Mouse (Mus musculus) intestine, embryonic 16.5 days (tissue): ENCODE results near the gene Grap. TPM values are rescaled to one million over a fixed set of nuclear protein-coding genes. Genes with fewer than 3 reads are reported as not detected.

Source experiments
- ATAC-seq: fragments of 200-750 bp; cut with Nextera tagmentation; 2 replicates; pipeline ENCODE4 v1.8.0; 2017; ENCODE audit warnings: moderate TSS enrichment, moderate library complexity
- H3K27ac ChIP-seq: fragments of 300-500 bp; sonication (generic); 2 replicates; pipeline ENCODE4 v1.5.1; 2014; ENCODE audit warnings: mild to moderate bottlenecking, low read length
- H3K27me3 ChIP-seq: fragments of 300-500 bp; sonication (generic); replicated peaks from 2 replicates; pipeline ENCODE4 v1.6.1; 2014; ENCODE audit warnings: low read length, control low read depth, mixed read lengths; ENCODE audit not compliant: control insufficient read depth, insufficient read depth
- H3K36me3 ChIP-seq: fragments of 300-500 bp; sonication (generic); 2 replicates; pipeline ENCODE4 v1.6.1; 2014; ENCODE audit warnings: low read length, control low read depth; ENCODE audit not compliant: control insufficient read depth, insufficient read depth
- H3K4me1 ChIP-seq: fragments of 300-500 bp; sonication (generic); 2 replicates; pipeline ENCODE4 v1.6.1; 2014; ENCODE audit warnings: low read length, control low read depth, mixed read lengths; ENCODE audit not compliant: control insufficient read depth, insufficient read depth
- H3K4me2 ChIP-seq: fragments of 300-500 bp; sonication (generic); 2 replicates; pipeline ENCODE4 v1.6.1; 2014; ENCODE audit warnings: low read depth, low read length, control low read depth
- H3K4me3 ChIP-seq: fragments of 300-500 bp; sonication (generic); 2 replicates; pipeline ENCODE4 v1.5.1; 2014; ENCODE audit warnings: mild to moderate bottlenecking, low read length
- H3K9ac ChIP-seq: fragments of 300-500 bp; sonication (generic); 2 replicates; pipeline ENCODE4 v1.6.1; 2014; ENCODE audit warnings: low read depth, low read length
- H3K9me3 ChIP-seq: fragments of 300-500 bp; sonication (generic); 2 replicates; pipeline ENCODE4 v1.6.1; 2016; ENCODE audit warnings: low read length, control low read depth; ENCODE audit not compliant: control insufficient read depth
- WGBS: fragments of 180-500 bp; shearing (Covaris S2); extraction: QIAGEN DNeasy Blood & Tissue Kit; methylation state at CpG from one replicate; pipeline ENCODE4 v1.1.7; 2014; 5-methylcytosine and 5-hydroxymethylcytosine counted together
- polyA plus RNA-seq: library from polyadenylated mRNA; unstranded; fragments of >200 nt; fragmentation: Nextera tagmentation; extraction: Ambion mirVana; gene quantifications from 2 replicates; pipeline ENCODE4 v1.2.1, GENCODE M21; 2015

The Grap gene
- polyA plus RNA-seq, 1 experiment from 2014 or later, result 8.6 TPM

- Histone ChIP-seq H3K4me1 (peaks cover 3% of the 10 kb centered on the region; the same call in 1 of the 2 replicates), H3K27me3 (no peaks in the 10 kb centered on the region), H3K27ac (no peak overlapping the region), H3K36me3 (no peaks in the 10 kb centered on the region), H3K9me3 (no peaks in the 10 kb centered on the region), H3K4me3 (no peak overlapping the region), H3K4me2 (no peak overlapping the region), H3K9ac (no peak overlapping the region)
- ATAC-seq, result no peak
- WGBS, result 86% methylated on average over 4 of the region's 4 CpGs
Measured at GRCm38 (mm10) chr11:61654786-61655311, 1.8 kb downstream of the Grap start.

DNA sequence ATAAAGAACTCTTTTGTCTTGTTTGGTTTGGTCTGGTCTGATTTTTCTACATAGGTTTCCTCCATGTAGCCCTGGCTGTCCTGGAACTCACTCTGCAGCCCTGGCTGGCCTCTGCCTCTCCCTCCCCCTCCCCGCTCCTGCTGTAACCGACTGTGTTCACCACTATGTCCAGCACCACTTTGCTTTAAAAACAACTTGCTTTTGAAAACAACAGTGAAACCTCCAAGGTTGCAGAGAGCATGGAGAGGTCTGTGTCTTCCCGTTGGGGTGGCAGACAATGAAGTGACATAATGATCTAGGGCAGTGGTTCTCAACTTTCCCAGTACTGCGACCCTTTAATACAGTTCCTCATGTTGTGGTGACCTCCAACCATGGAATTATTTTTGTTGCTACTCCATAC is 2.6 kb downstream of the Grap start:
- Histone ChIP-seq H3K4me3 (no peak overlapping the region), H3K9ac (no peak overlapping the region), H3K27me3 (no peaks in the 10 kb centered on the region), H3K36me3 (no peaks in the 10 kb centered on the region), H3K4me1 (peaks cover 3% of the 10 kb centered on the region; the same call in 1 of the 2 replicates), H3K27ac (no peak overlapping the region), H3K4me2 (no peak overlapping the region), H3K9me3 (no peaks in the 10 kb centered on the region)
- no peak for ATAC-seq
- 63% methylated on average over 4 of the region's 4 CpGs for WGBS

DNA sequence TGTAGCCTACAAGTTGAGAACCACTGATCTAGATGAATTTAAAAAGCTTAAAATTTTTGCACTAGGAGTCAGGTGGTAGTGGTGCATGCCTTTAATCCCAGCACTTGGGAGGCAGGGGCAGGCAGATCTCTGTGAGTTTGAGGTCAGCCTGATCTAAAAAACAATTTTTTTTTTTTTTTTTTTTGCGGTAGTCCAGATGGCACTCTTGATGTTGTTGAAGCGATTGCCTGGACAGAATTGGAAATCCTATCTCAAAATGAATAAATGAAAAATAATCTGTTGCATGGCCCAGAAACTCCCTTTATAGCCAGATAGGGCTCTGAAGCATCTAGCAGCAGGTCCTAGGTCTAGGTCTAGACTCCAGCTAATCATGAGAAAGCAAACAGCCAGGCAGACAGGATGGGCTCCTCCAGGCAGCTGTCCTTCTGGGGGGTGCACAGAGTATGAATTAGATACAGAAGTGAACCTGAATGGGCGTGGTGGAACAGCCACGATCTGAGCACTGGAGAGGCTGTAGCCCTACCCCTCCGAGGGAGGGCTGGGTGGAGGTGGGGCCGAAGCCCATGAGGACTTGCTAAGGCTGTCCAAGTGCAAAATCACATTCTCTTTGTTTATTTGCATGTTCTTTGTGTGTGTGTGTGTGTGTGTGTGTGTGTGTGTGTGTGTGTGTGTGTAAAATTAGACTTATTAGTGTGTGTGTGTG is 3.2 kb downstream of the Grap start:
- Histone ChIP-seq H3K36me3 (no peaks in the 10 kb centered on the region), H3K4me2 (no peak overlapping the region), H3K9ac (no peak overlapping the region), H3K9me3 (no peaks in the 10 kb centered on the region), H3K27me3 (no peaks in the 10 kb centered on the region), H3K27ac (no peak overlapping the region), H3K4me1 (0 out of 2 replicates have a peak, but pooled peaks cover 3% of the 10 kb centered on the region), H3K4me3 (no peak overlapping the region)
- ATAC-seq, result no peak
- 57% methylated on average over 6 of the region's 6 CpGs for WGBS

DNA sequence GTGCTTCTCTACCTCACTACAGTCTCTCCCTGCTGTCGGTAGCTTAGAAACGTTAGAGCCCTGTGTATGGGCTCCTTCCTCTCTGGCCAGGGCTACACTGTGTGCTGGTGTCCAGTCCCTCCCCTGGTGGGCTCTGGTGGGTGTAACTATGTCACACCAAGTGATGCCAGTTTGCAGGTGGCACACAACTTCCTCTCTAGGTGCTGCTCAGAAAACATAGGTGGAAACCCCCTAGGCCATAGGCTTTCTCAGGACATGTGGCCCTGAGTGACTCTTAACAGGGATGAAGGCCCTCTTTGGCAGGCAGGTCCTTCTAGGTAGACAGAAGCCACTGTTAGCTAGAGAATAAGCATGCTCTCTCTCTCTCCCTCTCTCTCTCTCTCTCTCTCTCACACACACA is 4.4 kb downstream of the Grap start:
- Histone ChIP-seq H3K27me3 (no peaks in the 10 kb centered on the region), H3K4me1 (0 out of 2 replicates have a peak, but pooled peaks cover 3% of the 10 kb centered on the region), H3K9ac (no peak overlapping the region), H3K9me3 (no peaks in the 10 kb centered on the region), H3K4me3 (no peak overlapping the region), H3K36me3 (no peaks in the 10 kb centered on the region), H3K4me2 (no peak overlapping the region), H3K27ac (no peak overlapping the region)
- WGBS, result 69% methylated on average over 2 of the region's 2 CpGs
- no peak for ATAC-seq

DNA sequence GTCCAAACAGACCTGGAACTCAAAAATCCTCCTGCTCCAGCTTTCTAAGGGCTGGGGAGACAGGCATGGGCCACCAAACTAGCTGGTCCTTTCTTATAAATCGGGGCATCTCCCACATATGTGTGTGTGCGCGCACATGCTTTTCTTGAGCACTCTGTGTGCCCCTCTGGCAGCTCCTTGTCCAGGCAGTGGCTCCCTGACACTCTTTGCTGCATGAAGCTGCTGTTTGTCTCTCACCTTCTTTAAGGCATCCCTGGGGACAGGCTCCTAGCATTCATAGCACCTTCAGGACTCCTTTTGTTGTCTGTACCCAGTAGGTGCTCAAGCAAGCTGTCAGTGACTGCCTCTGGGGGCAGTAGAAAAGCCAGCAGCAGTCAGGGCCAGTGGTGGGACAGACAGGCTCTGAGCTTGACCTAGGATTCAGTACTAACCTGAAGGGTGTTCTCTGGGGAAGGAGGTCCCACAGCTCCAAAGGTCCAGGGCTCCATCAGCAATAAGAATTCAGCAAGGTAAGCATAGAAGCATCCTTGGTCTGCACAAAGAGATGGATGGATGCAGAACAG is 5.4 kb downstream of the Grap start:
- H3K36me3 ChIP-seq, result no peaks in the 10 kb centered on the region
- no peaks in the 10 kb centered on the region for H3K9me3 ChIP-seq
- no peaks in the 10 kb centered on the region for H3K27me3 ChIP-seq
- H3K9ac ChIP-seq, result no peak overlapping the region
- H3K4me2 ChIP-seq, result no peak overlapping the region
- WGBS, result 87% methylated on average over 3 of the region's 3 CpGs
- ATAC-seq, result no peak
- H3K4me1 ChIP-seq, result 0 out of 2 replicates have a peak, but pooled peaks cover 3% of the 10 kb centered on the region
- H3K4me3 ChIP-seq, result no peak overlapping the region
- H3K27ac ChIP-seq, result no peak overlapping the region

GRCm38 (mm10) chr11:61659011-61659858 is 6.2 kb downstream of the Grap start:
- no peaks in the 10 kb centered on the region for H3K36me3 ChIP-seq
- H3K4me3 ChIP-seq, result no peak overlapping the region
- no peaks in the 10 kb centered on the region for H3K27me3 ChIP-seq
- no peaks in the 10 kb centered on the region for H3K9me3 ChIP-seq
- no peak overlapping the region for H3K4me2 ChIP-seq
- peaks cover 3% of the 10 kb centered on the region; the same call in 1 of the 2 replicates for H3K4me1 ChIP-seq
- H3K27ac ChIP-seq, result no peak overlapping the region
- 80% methylated on average over 4 of the region's 4 CpGs for WGBS
- no peak for ATAC-seq
- H3K9ac ChIP-seq, result no peak overlapping the region

DNA sequence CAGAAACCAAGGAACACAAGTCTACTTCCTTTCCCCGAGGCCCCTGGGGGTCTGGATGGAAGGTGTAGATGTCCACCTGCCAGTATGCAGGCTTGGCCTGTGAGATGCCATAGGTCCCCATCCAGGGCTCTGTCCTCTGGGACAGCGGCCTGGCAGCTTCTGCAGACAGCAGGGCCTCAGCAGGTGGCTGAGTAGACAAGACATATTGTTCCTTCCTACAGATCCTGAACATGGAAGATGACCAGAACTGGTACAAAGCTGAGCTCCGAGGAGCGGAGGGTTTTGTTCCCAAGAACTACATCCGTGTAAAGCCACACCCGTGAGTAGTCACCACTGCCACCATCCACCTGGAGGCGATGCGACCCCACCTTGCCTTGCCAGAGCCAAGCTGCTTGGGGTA is 6.9 kb downstream of the Grap start:
- no peak overlapping the region for H3K4me2 ChIP-seq
- H3K9me3 ChIP-seq, result no peaks in the 10 kb centered on the region
- no peak overlapping the region for H3K9ac ChIP-seq
- H3K4me1 ChIP-seq, result peaks cover 3% of the 10 kb centered on the region; the same call in 1 of the 2 replicates
- H3K27ac ChIP-seq, result no peak overlapping the region
- WGBS, result 84% methylated on average over 8 of the region's 8 CpGs
- no peaks in the 10 kb centered on the region for H3K27me3 ChIP-seq
- no peak for ATAC-seq
- no peaks in the 10 kb centered on the region for H3K36me3 ChIP-seq
- H3K4me3 ChIP-seq, result no peak overlapping the region

DNA sequence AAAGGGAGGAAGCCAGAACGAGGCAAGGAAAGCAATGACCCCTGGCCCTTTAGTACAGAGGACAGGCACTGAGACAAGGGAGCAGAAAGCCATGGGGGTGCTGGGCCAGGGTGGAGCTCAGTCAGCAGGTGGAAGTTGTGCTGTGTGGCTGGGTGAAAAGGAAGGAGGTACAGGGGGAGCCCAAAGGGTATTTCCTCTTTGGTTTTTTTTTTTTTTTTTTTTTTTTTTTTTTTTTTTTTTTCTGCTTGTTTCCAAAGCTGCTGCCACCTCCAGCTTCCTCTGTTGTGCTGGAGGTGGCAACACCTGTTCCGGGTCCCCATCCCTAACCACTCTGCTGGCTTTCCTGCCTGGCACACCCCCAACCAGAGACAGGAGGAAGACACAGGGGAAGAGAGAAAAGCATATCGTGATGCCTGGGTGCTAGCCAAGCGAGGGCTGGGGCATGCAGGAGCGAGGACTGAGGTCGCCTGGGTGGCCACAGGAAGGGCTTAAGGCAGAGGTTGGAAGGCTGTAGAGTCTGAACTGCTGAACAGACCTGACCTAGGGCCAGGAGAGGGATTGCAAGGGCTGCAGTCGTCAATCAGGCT is 7.8 kb downstream of the Grap start:
- Histone ChIP-seq H3K9me3 (no peaks in the 10 kb centered on the region), H3K9ac (no peak overlapping the region), H3K36me3 (no peaks in the 10 kb centered on the region), H3K27me3 (no peaks in the 10 kb centered on the region), H3K27ac (no peak overlapping the region), H3K4me2 (no peak overlapping the region), H3K4me1 (peaks cover 3% of the 10 kb centered on the region; the same call in 1 of the 2 replicates), H3K4me3 (no peak overlapping the region)
- WGBS, result 64% methylated on average over 7 of the region's 7 CpGs
- no peak for ATAC-seq

- H3K27me3 ChIP-seq, result no peaks in the 10 kb centered on the region
- no peak overlapping the region for H3K27ac ChIP-seq
- H3K4me2 ChIP-seq, result no peak overlapping the region
- no peak overlapping the region for H3K4me3 ChIP-seq
- 90% methylated on average over 5 of the region's 5 CpGs for WGBS
- no peaks in the 10 kb centered on the region; the same call in 1 of the 2 replicates for H3K4me1 ChIP-seq
- ATAC-seq, result no peak
- no peaks in the 10 kb centered on the region for H3K9me3 ChIP-seq
- no peaks in the 10 kb centered on the region for H3K36me3 ChIP-seq
- no peak overlapping the region for H3K9ac ChIP-seq
Measured at GRCm38 (mm10) chr11:61662189-61662588, 9.1 kb downstream of the Grap start.
